Mouse (Mus musculus) forelimb bud, embryonic 11.5 days (tissue): ENCODE results near the gene Gpkow.
A peak's percentile ranks its signal among the peaks of the same experiment; 100 is the strongest.
"Not testable (repeated sequence)": the region's sequence is repeated elsewhere in the genome, so short reads cannot be mapped to it uniquely, and the experiment has no call there.

Experiments
- DNase-seq: peaks from one replicate; pipeline ENCODE4 v3.0.0-alpha.2; 2012; ENCODE audit warnings: low read depth, low spot score

The Gpkow gene

DNA sequence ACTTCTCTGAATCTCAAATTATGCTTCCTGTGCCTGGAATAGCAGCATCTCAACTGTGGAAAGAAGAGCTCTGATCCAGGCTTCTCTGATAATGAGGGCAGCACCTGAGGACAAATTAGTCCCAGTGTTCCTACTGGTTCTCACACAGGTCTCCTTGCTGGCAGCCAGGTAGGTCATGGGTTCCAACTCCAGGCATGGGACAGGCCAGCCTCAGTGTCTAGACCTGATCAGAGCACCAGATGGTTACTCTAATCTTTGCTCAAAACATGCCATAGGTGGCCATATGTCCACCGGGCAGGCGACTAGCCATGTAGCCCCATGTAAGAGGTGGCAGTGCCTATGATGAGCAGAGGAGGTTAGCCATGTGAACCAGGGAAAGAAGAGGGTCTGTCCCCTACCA lies 8.6 kb upstream of the Gpkow start:
- no peak for DNase-seq

DNA sequence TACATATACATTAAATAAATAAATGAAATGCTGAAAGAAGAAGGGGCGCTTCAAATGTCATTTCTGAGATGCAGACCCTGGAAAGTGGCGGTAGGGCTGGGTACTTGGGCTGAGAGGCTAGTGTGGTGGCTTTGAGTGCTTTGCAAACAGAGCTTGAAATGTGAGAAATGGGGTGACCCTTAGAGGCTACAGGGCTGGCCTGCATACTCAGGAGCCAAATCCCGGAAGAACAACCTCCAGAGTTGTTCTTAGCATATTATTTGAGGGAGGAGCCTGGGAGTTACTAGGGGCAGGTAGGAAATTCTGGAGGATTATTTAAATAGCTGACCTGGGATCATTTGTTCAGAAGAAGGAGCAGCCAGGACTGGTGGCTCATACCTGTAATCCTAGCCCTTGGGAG lies 6.4 kb upstream of the Gpkow start:
- DNase-seq = no peak

DNA sequence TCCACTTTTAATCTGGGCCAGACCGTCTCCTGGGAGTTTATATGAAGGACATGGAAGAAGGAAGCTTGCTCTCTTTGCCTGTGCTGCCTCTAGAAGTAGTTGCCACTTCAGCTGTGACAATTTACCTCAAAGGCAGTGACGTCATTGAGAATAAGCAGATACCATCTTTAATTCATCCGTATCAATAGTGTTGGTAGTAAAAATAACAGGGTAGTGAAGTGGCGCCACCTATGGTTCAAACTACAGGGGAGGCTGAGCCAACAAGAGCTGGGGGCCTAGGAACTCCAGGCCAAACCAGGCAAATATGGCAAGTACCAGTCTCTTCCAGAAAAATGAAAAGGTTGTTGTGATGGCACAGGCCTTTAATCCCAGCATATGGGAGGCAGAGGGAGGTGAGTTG lies 4.1 kb upstream of the Gpkow start:
- no peak for DNase-seq

DNA sequence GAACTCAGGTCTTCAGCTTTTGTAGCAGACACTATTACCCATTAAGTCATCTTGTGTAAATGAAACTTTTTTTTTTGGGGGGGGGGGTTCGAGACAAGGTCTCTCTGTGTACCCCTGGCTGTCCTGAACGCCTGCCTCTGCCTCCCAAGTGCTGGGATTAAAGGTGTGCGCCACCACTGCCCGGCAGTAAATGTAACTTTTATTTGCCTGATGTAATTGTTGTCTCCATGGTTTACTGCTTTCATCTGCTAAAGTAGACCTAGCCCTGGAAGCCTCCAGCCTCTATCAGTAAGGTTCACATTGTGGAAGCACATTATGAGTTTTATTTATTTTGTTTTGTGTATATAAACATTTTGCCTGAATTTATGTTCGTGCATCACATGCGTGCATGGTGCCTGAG lies 411 bp upstream of the Gpkow start:
- DNase-seq = no peak

DNA sequence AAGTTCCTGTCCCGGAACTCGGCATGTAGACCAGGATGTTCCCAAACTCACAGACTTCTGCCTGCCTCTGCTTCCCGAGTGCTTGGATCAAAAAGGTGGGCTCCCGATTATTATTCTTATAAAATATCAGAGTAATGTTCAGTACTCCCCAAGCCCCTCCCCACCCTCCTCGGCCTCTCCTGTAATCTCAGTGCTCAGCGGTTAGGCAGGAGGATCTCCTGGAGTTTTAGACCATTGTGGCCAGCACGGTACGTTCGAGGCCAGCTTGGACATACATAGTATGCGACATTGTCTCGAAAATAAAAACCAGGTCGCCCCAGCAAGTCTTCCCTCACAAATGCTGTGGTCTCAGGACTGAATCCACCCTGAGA lies 16.8 kb downstream of the Gpkow start:
- DNase-seq = not testable (repeated sequence)

DNA sequence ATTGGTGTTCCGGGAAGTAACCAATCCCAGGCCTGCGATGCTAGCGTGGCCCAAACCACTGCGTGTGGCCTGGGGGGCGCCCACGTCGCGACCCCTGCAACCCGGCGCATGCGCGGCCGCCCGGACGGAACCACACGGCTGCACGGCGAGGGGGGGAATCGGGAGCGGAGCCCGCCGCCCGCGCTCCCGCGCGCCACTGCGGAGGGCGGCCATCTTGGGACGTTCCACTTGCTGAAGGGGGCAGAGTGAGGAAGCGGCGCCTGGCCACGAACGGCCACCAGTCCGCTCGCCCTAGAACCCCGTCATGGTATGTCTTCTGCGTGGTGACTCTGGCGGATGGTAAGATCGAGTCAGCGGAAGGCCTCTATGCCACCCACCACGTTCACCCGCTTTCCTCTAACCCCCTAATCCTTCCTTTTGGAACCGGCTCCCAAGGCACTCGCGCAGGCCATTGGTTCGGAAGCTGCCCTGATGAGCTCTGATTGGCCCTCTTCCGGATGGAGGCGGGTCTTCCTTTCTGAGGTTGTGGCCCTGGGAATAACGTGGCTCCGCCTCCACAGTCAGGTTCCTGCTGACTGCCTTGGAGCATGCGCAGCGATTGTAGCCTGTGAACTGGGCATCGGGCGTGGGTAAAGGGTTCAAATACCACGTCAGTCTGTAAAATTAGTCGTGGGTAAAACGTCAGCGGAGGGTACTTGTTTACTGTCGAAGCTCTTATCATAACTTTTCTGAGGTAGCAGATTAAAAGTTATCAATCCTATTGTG lies 17.4 kb downstream of the Gpkow start, which contains the start of gene Wdr45:
Gene Wdr45, plus strand, starts transcription at position 199 of the 765 bp plus-strand sequence.
- peak; percentile 92 for DNase-seq

DNA sequence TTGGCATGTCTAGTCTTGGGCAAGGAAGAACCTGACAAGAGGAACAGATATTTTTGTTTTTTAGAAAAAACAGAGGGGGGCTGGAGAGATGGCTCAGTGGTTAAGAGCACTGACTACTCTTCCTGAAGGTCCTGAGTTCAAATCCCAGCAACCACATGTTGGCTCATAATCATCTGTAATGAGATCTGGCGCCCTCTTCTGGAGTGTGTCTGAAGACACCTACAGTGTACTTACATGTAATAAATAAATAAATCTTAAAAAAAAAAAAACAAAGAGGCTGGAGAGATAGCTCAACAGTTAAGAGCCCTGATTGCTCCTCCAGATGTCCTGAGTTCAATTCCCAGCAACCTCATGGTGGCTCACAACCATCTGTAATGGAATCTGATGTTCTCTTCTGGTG lies 19.1 kb downstream of the Gpkow start:
- not testable (repeated sequence) for DNase-seq

DNA sequence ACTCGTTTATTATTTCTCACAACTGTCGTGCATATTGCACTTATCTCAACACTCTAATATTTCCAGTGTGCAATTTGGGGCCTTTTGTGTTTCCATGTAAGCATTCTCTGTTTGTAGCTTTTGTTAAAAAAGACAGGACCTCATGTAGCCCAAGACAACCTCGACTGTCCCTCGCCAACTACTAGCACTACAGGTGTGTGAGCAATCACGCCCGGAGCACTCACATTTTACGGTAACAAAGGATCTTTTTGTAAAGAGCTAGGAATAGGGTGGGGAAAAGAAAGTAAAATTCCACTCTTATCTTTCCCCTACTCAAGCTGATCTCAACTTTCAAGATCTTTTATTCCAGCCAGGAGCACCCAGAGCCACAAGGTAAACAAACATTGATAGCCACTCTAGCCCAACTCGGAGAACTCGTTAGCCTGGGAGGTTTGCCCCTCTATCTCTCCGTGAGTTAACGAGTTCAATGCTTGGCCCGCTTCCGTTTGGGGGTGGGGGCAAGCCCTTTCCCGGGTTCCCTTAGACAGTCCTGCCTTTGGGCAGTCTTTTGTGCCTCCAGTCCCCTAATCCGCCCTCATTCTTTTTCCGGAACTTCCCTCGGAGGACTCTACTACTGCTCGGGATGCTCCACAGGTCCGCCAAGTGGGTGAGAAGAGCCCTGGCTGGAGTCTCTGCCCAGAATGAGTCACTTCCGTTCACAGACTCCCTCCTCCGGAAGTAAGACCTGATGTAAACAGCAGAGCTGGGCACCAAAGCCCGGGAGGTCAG lies 24.8 kb downstream of the Gpkow start, which contains the start of gene Gm45208:
Gene Gm45208, plus strand, starts transcription at position 732 of the 768 bp plus-strand sequence.
- DNase-seq = peak; percentile 65

DNA sequence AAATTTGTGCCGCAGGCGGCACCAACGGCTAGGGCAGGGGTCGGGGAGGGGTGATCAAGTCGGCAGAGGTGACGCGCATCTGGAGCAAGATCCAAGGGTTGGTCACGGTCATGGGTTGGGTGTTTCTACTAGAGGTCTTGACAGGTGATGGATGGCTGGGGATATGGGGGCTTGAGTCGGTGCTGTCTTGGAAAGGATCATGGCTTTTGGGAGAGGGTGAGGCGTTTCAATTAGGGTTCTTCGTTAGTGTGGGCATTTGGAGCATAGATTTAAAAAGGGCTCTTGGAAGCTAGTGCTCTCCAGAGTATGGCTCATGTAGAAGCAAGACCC lies 25.3 kb downstream of the Gpkow start:
- DNase-seq = no peak

DNA sequence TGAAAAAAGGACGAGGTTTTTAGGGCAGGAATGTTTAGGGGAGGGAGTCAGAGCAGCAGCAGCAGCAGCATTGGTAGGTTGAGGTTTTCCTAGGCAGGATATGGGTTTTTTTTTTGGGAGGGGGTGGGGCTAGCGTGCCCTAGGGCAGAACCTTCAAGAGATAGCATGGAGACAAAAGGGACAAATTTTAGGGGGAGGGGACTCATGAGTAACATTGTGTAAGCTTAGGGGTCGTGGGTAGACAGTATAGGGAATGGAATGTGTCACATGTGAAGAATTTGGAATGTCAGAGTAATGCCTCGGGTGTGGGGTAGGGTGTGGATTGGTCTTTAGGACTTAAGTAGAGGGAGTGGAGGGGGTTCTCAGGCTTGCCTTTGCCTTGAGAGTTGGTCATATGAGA lies 25.8 kb downstream of the Gpkow start:
- no peak for DNase-seq

DNA sequence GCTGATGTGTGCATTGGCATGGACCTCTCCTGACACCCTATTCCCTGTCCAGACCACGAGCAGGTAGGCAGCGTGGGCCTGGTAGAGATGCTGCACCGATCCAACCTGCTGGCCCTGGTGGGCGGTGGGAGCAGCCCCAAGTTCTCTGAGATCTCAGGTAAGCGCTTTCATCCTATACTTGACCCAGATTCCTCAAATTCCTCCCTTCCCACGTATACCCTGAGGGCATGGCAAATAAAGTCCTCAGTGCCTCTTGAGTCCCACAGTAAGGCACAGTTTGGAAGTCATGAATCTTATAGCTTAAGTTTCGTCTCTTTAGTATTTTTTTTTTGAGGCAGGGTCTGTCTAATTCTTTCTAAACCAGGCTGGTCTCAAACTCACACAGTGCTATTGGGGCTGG lies 27.2 kb downstream of the Gpkow start:
- no peak for DNase-seq

DNA sequence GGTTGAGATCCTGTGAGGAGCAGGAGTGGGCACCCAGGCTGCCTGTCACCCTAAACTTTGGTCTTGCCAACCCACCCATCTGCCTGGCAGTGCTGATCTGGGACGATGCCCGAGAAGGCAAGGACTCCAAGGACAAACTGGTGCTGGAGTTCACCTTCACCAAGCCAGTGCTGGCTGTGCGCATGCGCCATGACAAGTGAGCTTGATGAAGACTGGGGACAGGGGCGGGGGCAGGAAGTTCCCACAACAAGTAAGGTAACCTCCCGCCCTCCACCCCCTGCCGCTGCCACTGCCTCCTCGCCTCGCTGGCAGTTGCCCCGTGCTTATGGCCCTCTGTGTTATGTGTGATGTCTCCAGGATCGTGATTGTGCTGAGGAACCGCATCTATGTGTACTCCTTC lies 28.9 kb downstream of the Gpkow start:
- no peak for DNase-seq

DNA sequence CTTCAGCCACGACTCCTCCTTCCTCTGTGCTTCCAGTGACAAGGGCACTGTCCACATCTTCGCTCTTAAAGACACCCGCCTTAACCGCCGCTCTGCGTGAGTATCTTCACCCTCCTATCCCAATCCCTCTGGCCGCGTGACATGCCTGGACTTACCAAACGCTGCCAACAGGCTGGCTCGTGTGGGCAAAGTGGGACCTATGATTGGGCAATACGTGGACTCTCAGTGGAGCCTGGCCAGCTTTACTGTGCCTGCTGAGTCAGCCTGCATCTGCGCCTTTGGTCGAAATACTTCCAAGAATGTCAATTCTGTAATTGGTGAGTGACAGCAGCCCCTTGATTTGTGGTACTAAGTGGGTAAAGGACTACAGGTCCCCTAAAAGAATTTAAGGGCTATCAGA lies 30.2 kb downstream of the Gpkow start:
- no peak for DNase-seq

DNA sequence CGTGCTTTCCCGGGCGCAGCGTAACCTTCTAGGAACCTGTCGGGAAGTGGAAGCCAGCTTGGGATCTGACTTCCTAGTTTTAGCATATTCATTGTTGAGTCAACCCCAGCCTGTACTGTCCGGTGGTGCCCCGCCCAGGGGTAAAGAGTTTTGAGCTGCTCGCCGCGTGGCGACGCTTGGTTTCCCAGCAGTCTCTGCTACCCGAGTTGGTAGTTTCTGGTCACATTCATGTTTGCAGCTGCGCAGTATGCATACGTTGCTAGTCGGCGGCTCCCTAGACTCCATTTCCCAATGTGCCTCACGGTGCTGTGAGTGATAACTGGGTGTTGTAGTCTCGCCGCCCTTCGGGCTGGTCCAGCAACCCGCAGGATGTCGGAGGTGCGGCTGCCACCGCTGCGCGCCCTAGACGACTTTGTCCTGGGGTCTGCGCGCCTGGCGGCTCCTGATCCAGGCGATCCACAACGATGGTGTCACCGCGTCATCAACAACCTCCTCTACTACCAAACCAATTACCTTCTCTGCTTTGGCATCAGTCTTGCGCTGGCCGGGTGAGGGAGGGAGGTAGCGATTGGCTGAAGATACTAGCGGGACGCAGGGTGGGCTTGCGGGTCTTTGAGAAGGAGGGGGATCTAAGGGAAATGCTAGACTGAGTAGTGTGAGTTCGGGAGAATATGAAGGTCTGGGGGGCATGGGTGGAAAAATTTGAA lies 31.4 kb downstream of the Gpkow start, which contains the start of gene Praf2:
Gene Praf2, plus strand, starts transcription at position 225 of the 707 bp plus-strand sequence.
- peak; percentile 83 for DNase-seq

DNA sequence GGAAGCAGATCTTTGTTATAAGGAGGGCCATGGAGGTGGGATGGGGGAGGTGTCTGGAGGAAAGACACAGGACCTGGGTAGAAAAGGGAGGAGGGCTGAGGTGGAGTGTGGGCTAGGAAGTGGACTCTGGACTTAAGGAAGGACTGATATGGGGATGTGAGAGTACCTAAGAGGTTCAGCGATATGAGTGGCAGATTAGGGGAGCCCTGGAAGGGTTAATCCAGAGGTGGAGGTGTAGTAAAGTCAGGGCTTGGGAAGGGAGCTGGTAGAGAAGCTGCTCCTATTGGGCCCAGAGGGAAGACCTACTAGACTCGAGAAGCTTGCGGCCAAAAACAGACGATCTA lies 32.0 kb downstream of the Gpkow start:
- DNase-seq = no peak

DNA sequence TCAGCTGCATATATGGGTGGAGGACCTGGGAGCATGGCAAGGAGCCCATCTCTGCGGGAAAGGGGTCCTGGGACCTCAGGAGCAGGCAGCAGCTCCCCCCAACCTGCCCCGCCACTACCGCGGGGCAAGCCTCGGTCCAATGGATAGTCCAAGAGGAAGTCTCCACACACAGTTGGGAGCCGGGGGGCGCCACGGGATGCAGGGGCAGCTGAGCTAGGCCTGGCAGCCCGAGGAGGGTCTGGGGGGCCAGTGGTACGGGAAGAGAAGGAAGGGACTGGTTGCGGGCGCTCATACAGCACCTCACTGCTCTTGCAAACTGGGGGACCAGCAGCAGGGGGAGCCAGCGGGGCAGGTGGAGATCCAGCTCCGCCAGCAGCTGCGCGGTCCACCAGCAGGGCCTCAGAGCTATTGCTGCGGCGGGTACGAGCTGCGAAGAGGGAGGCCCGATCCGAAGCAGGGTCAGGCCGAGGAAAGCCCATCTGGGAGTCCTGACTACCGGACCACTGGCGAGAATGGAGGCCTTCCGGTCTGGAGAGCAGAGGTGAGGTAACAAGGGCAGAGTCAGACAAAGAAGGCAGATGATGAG lies 36.7 kb downstream of the Gpkow start:
- DNase-seq = no peak

DNA sequence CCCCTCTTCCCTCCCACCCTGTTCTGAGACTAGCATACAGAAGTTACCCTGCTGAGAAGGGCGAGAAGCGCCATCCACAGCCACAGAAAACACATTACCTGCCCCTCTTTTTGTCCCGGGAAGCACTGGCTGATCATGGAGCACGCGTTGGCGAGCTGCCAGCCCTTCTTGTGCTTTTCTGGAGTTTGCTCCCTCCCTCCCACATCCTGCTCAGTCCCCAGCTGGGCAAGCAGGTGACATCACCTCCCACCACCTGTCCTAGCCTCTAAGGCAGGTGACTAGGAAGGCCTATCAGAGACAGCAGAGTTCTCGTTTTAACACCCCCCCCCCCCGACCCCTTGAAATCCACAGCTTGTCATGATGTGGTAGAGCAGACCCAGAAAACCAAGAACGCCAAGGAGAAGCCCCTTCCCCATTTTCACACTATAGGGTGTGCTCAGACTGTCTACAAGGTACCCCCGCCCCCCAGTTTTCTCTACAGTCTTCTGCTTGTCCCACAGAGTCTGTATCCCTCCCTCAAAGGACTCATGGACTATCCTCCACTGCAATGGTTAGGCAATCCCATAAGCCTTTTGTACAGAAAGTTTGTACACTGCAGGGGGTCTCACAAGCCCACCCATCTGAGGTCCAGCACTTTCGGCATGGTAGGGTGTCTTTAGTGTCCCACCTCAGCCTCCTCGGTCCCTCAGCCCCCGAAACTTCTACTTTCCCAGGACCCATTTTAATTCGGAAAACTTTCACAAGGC lies 42.6 kb downstream of the Gpkow start:
- no peak for DNase-seq

DNA sequence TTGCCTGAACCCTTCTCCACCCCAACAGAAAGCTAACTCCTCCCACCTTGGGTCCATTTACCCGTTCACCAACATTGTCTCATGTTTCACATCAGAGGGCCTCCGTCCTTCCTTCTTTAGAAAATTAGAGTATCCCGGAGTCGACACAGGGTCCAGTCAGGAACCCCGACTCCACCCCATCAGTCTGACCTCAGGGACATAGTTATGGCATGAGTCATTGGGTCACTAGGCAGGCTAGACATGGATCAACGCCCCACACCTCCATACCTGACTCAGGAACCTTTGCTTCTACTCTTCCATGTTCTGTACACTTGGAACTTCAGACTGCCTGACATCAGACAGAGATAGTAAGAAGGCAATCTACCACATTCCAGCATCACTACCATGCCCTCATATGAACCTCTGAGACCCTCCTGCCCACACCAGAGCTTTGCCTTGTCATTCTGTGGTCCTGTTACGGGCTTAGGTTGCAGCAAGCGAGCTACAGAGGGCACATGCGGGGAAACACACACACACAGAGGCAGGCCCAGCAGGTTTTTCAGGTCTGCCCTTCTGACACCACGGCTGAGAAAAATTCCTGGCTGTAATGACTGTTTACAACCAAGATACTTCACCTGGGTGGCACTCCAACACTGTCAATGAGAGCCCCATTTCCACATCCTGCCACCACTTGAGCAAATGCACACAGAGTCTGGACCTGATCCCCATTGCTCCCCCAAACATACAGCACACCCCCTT lies 43.3 kb downstream of the Gpkow start:
- no peak for DNase-seq

DNA sequence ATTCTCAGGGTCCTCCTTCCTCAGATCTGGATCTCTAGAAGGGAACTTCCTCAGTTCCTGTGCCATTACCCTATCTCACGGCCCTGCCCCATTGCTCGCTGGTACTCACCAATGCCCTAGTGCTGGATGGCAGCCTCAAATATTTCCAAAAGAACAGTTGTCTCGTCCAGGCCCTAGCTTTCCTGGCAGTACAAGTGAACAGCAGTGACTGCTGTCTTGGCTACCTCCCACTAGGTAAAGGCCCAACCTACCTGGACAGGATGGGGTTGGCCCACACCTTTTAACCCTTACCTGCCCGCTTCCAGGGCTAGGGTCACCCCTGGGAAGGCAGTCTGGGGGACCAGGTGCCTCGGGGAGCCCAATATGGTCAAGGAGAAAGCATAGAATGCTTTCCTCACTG lies 44.2 kb downstream of the Gpkow start:
- DNase-seq = no peak

DNA sequence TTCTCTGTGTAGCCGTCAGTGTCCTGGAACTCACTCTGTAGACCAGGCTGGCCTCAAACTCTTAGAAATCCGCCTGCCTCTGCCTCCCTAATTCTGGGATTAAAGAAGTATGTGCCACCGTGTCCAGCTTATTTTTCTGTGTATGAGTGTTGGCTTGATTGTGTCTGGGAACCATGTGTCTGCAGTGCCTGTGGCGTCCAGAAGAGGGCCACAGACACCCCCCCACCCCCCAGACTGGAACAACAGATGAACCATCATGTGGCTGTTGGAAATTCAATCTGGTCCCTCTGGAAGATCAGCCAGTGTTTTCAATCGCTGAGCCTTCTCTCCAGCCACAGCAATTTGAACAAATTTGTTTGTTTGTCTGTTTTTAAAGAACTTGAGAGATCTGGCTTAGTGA lies 46.5 kb downstream of the Gpkow start:
- no peak for DNase-seq

DNA sequence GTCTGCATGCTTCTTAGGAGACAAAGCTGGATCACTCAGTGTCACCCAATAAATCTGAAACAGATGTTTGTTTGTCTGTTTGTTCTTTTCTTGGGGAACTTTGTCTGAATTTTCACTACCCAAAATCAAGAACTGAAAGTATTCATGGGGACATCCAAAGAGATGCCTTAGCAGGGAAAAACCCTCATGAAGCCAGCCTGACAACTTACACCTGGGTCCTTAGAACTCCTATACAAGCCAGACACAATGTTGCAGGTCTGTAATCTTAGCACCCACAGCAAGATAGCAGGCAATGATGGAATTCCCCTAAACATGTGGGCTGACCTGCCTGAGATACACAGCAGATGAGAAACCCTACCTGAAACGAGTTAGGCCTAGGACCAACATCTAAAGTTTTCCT lies 48.0 kb downstream of the Gpkow start:
- DNase-seq = no peak
